Mouse (Mus musculus): ENCODE data around the gene Nle1.

GRCm38 (mm10) chr11:82855327-82855973 is 52.8 kb downstream of the Nle1 start:
- TF ChIP-seq CTCF (IDR thresholded peaks at IDR 0.05; ENCODE audit: extremely low read depth, insufficient read depth, insufficient read length, insufficient replicate concordance) (no peak), POLR2A (IDR thresholded peaks at IDR 0.05; ENCODE audit: low read depth, low read length) (no peak)
